Mouse (Mus musculus) megakaryocyte, embryonic 14.5 days (primary cell): ENCODE data around the gene Fam102b.

ENCODE experiments used
- FLI1 ChIP-seq: IDR thresholded peaks from 2 replicates; pipeline ENCODE4 v1.6.1; 2012; ENCODE audit warnings: low read length, inconsistent platforms, mixed read lengths
- GATA1 ChIP-seq: IDR thresholded peaks from 3 replicates; pipeline ENCODE4 v1.6.1; 2012; ENCODE audit warnings: mixed read lengths, low read length, inconsistent platforms, borderline replicate concordance

GRCm38 (mm10) chr3:109059903-109060302, 32.5 kb upstream of the Fam102b start:
- TF ChIP-seq GATA1 (no peak), FLI1 (no peak)
